Mouse (Mus musculus): ENCODE results near the gene Tsga10ip.

Tsga10ip gene

DNA sequence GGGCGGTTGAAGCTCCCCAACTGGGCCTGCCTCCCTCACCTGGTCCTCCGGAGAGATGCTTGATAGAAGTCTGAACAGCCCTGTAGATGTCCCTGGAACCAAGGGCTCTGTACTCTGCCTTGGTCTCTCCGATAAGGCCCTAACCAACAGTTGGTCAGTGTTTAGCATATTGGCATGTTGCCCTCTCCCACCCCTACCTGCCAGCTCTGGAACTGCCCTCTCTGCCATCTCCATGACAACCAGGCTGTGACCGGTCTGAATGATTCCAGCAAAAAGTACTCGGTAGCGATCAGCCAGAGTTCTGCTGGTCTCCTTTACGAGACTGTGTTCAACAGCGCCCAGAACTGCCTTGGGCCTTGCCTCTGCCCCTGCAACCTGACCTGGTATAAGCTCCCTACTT, at the start of gene Tsga10ip:
TSS of gene Tsga10ip (minus strand) at position 234 of the 400 bp plus-strand sequence.
- no peak for DNase-seq (ENCODE audit: low spot score in 2 of 2)

DNA sequence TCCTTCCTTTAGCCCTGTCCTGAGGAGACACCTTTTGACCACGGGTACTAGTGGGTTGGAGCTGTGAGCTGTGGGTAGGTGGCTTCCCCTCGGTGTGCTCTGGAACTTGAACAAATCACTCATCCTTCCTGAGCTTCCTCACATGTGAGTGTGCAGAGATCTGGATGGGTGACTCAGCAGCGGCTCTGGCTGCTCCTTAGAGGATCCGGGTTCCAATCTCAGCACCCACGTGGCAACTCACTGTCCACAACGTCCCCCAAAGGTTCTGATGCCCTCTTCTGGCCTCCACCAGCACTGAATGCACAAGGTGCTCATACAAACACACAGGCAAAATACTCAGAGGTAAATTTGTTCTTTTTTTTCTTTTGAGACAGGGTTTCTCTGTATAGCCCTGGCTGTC, 49.4 kb upstream of the Tsga10ip start:
- no peak for DNase-seq (ENCODE audit: low spot score in 2 of 2)

GRCm38 (mm10) chr19:5449673-5450072, 47.3 kb upstream of the Tsga10ip start:
- DNase-seq (ENCODE audit: low spot score in 2 of 2), result no peak

DNA sequence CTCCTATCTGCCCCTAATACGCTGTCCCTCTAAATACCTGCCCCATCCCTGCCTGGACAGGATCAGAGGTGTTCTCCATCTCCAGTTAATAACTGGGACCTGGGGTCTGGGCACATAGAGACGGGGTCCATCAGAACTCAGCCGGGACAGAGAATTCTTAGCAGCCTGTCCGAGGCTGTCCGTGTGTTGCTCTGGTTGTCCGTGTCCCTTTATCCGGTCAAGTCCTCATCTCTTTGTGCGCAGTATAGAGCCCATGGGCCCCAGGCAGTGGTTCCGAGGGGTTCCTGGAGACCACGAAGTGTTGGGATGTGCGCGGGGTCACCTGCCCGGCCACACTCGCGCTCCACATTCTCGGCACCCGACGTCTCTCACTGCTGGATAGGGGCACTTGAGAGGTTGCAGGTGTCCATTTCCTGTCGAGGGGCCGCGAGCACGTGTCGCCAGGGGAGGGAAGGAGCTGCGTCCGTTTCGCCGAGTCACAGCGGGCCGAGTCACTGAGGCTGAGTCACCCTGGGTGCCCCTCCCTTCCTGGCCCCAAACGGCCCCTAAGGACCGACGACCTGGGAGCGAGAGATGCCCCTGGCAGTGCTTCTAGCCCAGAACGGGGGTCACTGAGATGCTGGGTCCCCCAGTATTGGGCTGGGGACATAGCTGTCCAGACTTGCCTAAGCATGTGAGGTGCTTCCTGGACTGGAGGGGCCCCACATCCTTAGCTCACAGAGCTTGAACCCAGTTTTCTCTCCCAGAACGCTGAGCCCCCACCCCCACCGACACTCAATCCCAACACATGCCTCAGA, 46.2 kb upstream of the Tsga10ip start:
- DNase-seq (ENCODE audit: low spot score in 2 of 2), result no peak

DNA sequence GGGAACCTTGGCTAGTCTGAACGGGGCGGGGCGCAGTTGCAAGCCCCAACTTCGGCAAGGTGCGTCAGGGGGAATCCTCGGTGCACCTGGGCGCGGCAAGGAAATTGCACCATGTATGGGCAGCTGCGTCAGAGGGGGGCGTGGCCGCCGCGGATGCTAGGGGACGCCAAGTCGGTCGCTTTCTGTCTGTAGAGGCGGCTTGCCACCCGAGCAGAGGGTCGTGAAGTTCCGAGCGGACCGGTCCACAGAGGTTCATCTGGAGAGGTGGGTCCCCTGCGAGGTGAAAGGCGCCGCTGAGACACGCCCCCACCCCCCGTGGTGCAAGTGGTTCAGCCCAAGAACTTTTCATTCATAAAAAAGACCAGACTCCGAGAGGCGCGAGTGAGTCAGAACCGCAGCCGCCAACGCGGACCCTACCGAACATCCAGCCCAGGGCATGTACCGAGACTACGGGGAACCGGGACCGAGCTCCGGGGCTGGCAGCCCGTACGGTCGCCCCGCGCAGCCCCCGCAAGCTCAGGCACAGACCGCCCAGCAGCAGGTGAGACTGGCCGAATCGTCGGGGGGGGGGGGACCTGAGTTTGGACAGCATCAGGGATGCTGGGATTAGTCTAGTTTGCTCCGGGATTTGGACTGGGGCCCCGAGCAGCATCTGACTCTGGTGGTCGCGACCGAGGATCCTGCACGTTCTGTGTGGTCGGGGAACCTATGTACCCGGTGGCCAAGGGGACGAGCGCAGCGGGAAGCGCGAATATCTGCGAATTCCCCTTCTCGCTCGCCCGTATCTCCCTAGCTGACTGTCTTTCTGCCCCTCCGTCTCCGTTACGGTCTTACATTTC, 45.4 kb upstream of the Tsga10ip start, which contains the start of gene Fosl1:
TSS of gene Fosl1 (plus strand) at position 33 of the 839 bp plus-strand sequence.
- peak in 1 of 2 experiments; percentile 63 for DNase-seq (ENCODE audit: low spot score in 2 of 2)

DNA sequence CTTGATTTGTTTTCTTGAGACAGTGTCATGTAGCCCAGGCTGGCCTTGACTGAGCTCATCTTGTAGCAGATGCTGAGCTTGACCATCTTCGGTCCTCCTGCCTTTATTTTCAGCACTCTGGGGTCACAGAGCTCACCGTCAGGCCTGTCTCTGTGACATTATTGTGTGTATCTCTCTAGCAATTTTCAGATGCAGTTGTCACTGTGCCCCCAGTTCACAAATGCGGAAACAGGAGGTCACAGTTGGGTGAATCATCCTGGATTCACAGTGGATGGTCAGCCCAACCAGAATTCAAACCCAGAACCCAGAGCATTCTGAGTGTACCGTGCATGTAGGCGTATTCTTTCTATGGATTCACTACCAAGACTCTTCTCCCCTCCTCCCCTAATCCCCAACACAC, 43.4 kb upstream of the Tsga10ip start:
- DNase-seq (ENCODE audit: low spot score in 2 of 2), result no peak

GRCm38 (mm10) chr19:5444954-5445353, 42.6 kb upstream of the Tsga10ip start:
- DNase-seq (ENCODE audit: low spot score in 2 of 2), result no peak

- DNase-seq (ENCODE audit: low spot score in 2 of 2), result no peak
Measured at GRCm38 (mm10) chr19:5444371-5444908, 42.1 kb upstream of the Tsga10ip start.

DNA sequence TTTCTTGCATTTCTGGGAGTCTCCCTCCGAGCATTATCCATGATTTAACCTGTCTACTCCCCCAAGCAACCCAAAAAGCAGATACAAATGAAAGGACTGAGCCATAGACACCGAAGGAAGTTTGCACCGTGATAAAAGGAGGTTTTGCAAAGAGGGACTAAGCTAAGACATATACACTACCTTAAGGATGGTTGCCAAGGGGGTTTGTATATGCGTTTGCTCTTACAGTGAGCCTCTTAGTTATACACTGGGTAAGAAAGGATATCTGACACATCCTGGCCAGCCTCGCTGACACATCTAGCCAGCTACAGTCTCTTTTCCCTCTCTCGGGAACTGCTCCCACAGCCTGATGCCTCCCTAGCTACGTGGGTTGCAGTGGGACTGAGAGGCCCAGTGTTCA, 31.6 kb upstream of the Tsga10ip start:
- DNase-seq (ENCODE audit: low spot score in 2 of 2), result no peak

DNA sequence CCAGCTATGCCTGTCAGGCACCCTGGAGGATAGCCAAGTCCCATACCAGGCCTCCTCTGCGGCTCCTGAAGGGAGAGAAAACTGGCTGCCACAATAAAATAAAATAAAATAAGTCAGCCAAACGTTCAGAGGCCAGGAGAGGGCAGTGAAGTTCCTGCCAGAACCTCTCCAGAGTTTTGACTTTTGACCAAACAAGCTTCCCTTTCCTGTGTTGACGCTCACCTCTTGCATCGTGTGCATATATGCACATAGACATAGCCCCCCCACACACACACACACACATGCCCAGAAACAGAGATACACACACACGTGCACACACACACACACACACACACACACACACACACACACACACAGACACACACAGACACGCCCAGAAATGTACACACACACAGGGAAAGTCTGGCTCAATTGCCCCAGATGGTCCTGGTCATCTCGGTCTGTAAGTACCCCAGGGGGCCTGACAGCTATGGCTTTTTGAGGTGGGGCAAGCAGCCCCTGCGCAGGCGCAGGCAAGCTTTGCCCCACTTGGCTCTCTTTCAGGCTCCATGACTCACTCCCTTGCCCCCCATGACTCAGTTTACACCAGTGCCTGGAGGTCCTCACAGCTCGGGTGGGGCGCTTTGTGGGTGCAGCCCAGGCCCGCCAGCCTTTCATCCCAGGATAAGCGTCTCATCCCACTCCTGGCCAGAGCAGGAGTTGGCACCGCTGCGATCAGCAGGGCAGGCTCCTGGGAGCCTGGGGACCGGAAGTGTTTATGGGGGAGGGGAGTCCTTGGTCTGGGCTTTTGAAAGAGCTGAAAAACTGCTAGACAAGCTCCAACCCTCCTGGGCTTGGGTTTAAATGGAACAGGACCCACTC, 30.9 kb upstream of the Tsga10ip start:
- no peak for DNase-seq (ENCODE audit: low spot score in 2 of 2)

DNA sequence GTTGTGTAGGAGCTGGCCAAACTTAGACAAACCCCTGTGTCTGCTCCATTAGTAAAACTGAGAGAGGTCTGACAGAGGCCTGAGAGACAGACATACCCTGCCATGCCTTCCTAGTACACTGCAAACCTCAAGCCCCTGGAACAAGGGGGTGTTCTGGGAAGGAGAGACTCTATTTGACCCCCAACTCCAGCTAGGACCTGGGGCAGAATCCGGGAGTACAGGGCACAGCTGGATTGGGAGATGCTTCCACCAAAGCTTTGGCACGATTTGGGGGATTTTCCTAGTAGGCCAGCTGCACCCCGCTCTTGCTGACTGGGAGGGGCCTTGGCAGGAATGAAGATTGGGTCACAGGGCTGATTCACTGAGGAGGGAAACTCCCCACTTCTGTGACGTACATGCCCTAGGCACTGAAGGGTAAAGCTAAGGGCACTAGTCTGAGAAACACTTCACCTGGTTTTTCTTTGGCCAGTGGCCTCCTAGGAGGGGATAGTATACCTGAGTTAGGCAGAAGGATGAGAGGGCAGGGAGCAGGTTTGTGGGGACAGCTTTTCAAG, 29.7 kb upstream of the Tsga10ip start:
- DNase-seq (ENCODE audit: low spot score in 2 of 2), result no peak

DNA sequence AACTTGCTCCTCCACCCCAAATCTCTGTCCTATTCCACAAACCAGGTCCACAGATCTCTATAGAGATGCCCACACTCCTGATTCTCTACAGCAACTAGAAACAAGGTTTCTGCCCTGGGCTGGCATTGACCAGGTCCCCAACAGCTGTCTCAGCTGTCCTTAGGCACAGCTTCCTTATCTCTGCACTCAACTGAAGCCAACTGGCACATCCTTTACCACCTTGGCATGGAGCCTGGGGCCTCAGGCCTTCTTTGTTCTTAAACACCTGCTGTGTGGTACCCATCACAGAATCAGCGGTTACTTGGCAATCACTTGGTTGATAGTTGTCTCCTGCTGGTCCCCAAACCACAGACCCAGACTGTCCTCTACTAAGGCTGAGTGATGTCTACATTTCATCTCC, 28.1 kb upstream of the Tsga10ip start:
- DNase-seq (ENCODE audit: low spot score in 2 of 2), result no peak

DNA sequence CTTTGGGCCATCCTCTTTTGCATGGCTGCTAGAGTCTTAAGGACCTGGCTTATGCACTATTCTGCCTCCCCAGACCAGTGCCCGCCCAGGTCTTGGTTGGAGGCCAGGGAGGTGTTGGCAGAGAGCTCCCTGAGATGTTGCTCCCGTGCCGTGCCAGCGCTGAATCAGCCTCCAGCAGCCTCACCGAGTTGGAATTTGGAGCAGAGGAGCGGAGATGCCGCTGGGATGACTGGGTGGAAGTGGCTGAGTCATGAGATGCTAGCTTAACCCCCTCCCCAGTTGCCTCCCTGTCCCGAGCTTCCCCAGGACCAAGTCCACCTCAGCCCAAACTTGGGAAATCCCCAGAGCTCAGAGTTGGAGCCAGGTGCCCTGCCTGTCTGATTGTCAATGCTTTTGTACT, 27.5 kb upstream of the Tsga10ip start:
- DNase-seq (ENCODE audit: low spot score in 2 of 2), result no peak

DNA sequence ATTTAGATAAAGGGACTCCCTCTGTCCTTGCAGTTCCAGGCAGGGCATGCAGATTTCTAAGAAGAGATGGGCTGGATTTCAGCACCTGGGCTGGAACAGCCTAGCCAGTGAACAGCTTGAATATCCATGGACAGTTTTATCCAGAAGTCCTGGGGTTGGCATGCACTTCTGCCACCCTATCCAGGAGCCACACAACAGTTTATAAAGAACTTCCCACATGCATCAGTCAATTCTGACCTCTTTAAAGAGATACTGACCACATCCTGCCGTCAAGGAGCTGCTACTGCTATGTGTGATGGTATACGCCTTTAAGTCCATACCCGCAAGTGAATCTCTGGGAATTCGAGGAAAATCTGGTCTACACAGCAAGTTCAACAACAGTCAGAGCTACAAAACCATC, 26.9 kb upstream of the Tsga10ip start:
- DNase-seq (ENCODE audit: low spot score in 2 of 2), result no peak

GRCm38 (mm10) chr19:5428083-5428482, 25.8 kb upstream of the Tsga10ip start:
- peak in 1 of 2 experiments; percentile 21 for DNase-seq (ENCODE audit: low spot score in 2 of 2)

DNA sequence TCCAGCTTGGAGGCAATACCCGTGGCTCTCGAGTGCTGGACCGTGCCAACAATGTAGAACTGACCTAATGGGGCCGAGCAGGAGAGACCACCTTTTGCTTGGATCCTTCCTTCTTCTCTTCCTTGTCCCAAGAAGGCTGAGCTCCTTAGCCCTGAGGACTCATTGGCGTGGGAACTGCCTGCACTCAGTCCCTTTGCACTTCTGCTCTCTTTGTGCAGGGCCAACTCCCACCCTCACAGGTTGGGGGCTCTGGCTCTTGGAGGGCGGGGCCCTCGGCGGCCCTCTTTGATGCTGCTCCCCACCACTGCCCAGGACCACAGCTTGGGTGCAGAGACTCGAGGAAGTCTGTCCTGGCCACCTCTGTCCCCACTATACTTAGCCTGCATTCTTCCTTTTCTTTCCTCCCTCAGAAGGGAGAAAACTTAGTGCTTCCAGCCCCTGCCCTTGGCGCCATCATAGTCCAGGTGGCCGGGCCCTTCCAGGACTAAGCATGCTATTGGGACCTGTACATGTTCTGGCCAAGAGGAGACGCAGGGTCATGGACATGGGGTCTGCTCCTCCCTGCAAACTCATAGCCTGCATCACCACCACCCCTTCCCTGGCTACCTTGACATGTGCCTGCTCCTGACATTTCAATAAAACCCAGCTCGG, 24.4 kb upstream of the Tsga10ip start:
- no peak for DNase-seq (ENCODE audit: low spot score in 2 of 2)

- DNase-seq (ENCODE audit: low spot score in 2 of 2), result no peak
Measured at GRCm38 (mm10) chr19:5425906-5426565, 23.7 kb upstream of the Tsga10ip start.

DNA sequence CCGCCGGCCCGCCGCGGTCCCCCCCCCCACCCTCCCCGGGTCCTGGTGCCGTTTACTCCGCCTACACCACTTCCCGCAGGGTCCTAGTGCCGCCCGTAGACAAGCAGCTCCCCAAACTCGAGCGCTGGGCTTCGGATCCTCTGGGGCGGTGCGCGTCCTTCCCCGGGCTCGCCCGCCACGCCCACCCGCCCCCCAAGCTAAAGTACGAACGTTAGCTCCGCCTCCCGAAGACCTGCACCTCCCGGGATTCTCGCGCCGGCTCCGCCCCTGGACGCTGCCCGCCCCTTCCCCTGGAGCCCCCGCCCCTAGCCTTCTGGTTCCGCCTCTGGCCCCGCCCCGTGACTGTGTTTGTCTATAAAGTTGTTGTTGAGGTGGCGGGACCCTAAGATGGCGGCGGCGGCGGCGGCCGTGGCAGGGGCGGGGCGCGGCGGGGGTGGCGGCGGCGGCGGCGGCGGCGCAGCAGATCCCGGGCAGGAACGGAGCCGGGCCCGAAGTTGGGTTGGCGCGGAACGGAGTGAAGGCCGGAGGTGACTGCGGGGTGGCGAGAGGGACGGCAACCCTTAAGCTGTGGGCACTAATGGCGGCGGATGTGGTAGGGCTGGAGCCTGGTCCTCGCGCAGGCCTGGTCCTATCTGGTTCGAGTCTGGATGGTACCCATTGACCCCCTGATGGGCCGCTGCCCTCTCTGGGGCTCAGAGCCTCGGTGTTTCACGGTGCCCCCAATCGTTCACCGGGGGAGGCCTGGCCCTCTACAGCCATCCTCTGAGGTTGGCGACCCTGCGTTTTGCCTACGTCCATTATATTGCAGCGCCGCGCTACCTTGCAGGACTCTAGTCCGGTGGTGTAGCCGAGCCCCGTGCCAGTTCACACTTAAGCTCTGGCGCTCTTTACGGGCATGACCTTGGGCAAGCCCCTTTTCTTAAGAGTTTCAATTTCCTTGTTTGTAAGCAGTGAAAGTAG, 22.7 kb upstream of the Tsga10ip start, which contains the start of the genes Drap1 and AI837181:
TSS of gene Drap1 (minus strand) at position 198 of the 960 bp plus-strand sequence.
TSS of gene AI837181 (plus strand) at position 363 of the 960 bp plus-strand sequence.
- DNase-seq (ENCODE audit: low spot score in 2 of 2), result peak; percentile 95
